Mouse (Mus musculus) kidney, embryonic 16.5 days (tissue): ENCODE measurements at regions not wholly inside any gene's neighbourhood (a gene's known extent, or its start where the extent isn't known, plus 50 kb on each side); places are given as distances from the start of the nearest gene placed in this dataset.

Experiments
- ATAC-seq: fragments of 200-750 bp; cut with Nextera tagmentation; 2 replicates; pipeline ENCODE4 v1.8.0; 2017; ENCODE audit warnings: moderate TSS enrichment; ENCODE audit not compliant: low FRiP score, low TSS enrichment
- H3K27ac ChIP-seq: fragments of 300-500 bp; sonication (generic); 2 replicates; pipeline ENCODE4 v1.5.1; 2014; ENCODE audit warnings: low read length
- H3K27me3 ChIP-seq: fragments of 300-500 bp; sonication (generic); 2 replicates; pipeline ENCODE4 v1.6.1; 2014; ENCODE audit warnings: low read length, control low read depth, mixed read lengths; ENCODE audit not compliant: insufficient read depth
- H3K36me3 ChIP-seq: fragments of 300-500 bp; sonication (generic); 2 replicates; pipeline ENCODE4 v1.6.1; 2014; ENCODE audit warnings: low read length, control low read depth, mixed read lengths; ENCODE audit not compliant: insufficient read depth
- H3K4me1 ChIP-seq: fragments of 300-500 bp; sonication (generic); 2 replicates; pipeline ENCODE4 v1.6.1; 2014; ENCODE audit warnings: low read length, control low read depth, mixed read lengths; ENCODE audit not compliant: insufficient read depth
- H3K4me2 ChIP-seq: fragments of 300-500 bp; sonication (generic); replicated peaks from 2 replicates; pipeline ENCODE4 v1.6.1; 2014; ENCODE audit warnings: low read depth, low read length
- H3K4me3 ChIP-seq: fragments of 300-500 bp; sonication (generic); 2 replicates; pipeline ENCODE4 v1.5.1; 2014; ENCODE audit warnings: mild to moderate bottlenecking, low read length
- H3K9ac ChIP-seq: fragments of 300-500 bp; sonication (generic); replicated peaks from 2 replicates; pipeline ENCODE4 v1.6.1; 2014; ENCODE audit warnings: low read length
- H3K9me3 ChIP-seq: fragments of 300-500 bp; sonication (generic); 2 replicates; pipeline ENCODE4 v1.6.1; 2016; ENCODE audit warnings: low read length, control low read depth
- WGBS: fragments of 180-500 bp; shearing (Covaris S2); extraction: QIAGEN DNeasy Blood & Tissue Kit; methylation state at CpG from one replicate; pipeline ENCODE4 v1.1.7; 2014; 5-methylcytosine and 5-hydroxymethylcytosine counted together

GRCm38 (mm10) chr15:36427334-36427733, 580.2 kb downstream of the Zfp706 start:
- Histone ChIP-seq H3K4me2 (no peak overlapping the region), H3K4me1 (peaks cover 8% of the 10 kb centered on the region; the same call in 1 of the 2 replicates), H3K9me3 (no peaks in the 10 kb centered on the region), H3K27me3 (no peaks in the 10 kb centered on the region), H3K9ac (no peak overlapping the region), H3K4me3 (no peak overlapping the region), H3K36me3 (no peaks in the 10 kb centered on the region), H3K27ac (no peak overlapping the region)
- 59% methylated on average over 4 of the region's 4 CpGs for WGBS
- ATAC-seq: no peak

- 78% methylated on average over 8 of the region's 8 CpGs for WGBS
- Histone ChIP-seq H3K4me2 (no peak overlapping the region), H3K9ac (no peak overlapping the region), H3K9me3 (no peaks in the 10 kb centered on the region), H3K36me3 (no peaks in the 10 kb centered on the region), H3K27me3 (no peaks in the 10 kb centered on the region), H3K4me1 (peaks cover 8% of the 10 kb centered on the region; the same call in 1 of the 2 replicates), H3K4me3 (no peak overlapping the region), H3K27ac (no peak overlapping the region)
- no peak for ATAC-seq
These were observed 581.7 kb downstream of the Zfp706 start for GRCm38 (mm10) chr15:36425902-36426301.

GRCm38 (mm10) chr15:36424047-36424446, 583.5 kb downstream of the Zfp706 start:
- Histone ChIP-seq H3K4me3 (no peak overlapping the region), H3K27me3 (no peaks in the 10 kb centered on the region), H3K9me3 (no peaks in the 10 kb centered on the region), H3K4me1 (peaks cover 8% of the 10 kb centered on the region; the same call in 1 of the 2 replicates), H3K4me2 (no peak overlapping the region), H3K9ac (no peak overlapping the region), H3K36me3 (no peaks in the 10 kb centered on the region), H3K27ac (no peak overlapping the region)
- no peak for ATAC-seq
- WGBS: 93% methylated on average over 8 of the region's 8 CpGs

GRCm38 (mm10) chr15:36422781-36423180, 584.8 kb downstream of the Zfp706 start:
- no peak overlapping the region for H3K4me2 ChIP-seq
- no peak overlapping the region for H3K4me3 ChIP-seq
- 40% methylated on average over 3 of the region's 3 CpGs for WGBS
- peak overlapping the region; percentile 31 for H3K27ac ChIP-seq
- H3K4me1 ChIP-seq: peaks cover 8% of the 10 kb centered on the region; the same call in 1 of the 2 replicates
- H3K9me3 ChIP-seq: no peaks in the 10 kb centered on the region
- no peak for ATAC-seq
- no peaks in the 10 kb centered on the region for H3K36me3 ChIP-seq
- no peaks in the 10 kb centered on the region for H3K27me3 ChIP-seq
- no peak overlapping the region for H3K9ac ChIP-seq

- no peaks in the 10 kb centered on the region for H3K9me3 ChIP-seq
- no peak overlapping the region for H3K4me3 ChIP-seq
- H3K4me1 ChIP-seq: peaks cover 8% of the 10 kb centered on the region; the same call in 1 of the 2 replicates
- no peak overlapping the region for H3K9ac ChIP-seq
- no peak overlapping the region for H3K27ac ChIP-seq
- H3K27me3 ChIP-seq: no peaks in the 10 kb centered on the region
- H3K36me3 ChIP-seq: no peaks in the 10 kb centered on the region
- WGBS: 94% methylated on average over 7 of the region's 7 CpGs
- H3K4me2 ChIP-seq: no peak overlapping the region
- ATAC-seq: no peak
These were observed 587.6 kb downstream of the Zfp706 start for GRCm38 (mm10) chr15:36419943-36420480.

- H3K4me3 ChIP-seq: no peak overlapping the region
- H3K9me3 ChIP-seq: no peaks in the 10 kb centered on the region
- H3K4me2 ChIP-seq: no peak overlapping the region
- H3K27me3 ChIP-seq: no peaks in the 10 kb centered on the region
- no peaks in the 10 kb centered on the region for H3K4me1 ChIP-seq
- ATAC-seq: no peak
- no peaks in the 10 kb centered on the region for H3K36me3 ChIP-seq
- no peak overlapping the region for H3K27ac ChIP-seq
- 81% methylated on average over 3 of the region's 3 CpGs for WGBS
- no peak overlapping the region for H3K9ac ChIP-seq
These were observed 590.1 kb downstream of the Zfp706 start for GRCm38 (mm10) chr15:36417426-36417825.

GRCm38 (mm10) chr15:36415552-36416249, 591.9 kb downstream of the Zfp706 start:
- H3K36me3 ChIP-seq: no peaks in the 10 kb centered on the region
- H3K9me3 ChIP-seq: no peaks in the 10 kb centered on the region
- ATAC-seq: no peak
- no peak overlapping the region for H3K4me3 ChIP-seq
- no peak overlapping the region for H3K4me2 ChIP-seq
- H3K27me3 ChIP-seq: no peaks in the 10 kb centered on the region
- whole genome bisulfite sequencing: 79% methylated on average over 5 of the region's 5 CpGs
- H3K9ac ChIP-seq: no peak overlapping the region
- H3K4me1 ChIP-seq: no peaks in the 10 kb centered on the region
- H3K27ac ChIP-seq: no peak overlapping the region

GRCm38 (mm10) chr15:36412016-36412415, 595.6 kb downstream of the Zfp706 start:
- ATAC-seq: no peak
- H3K27ac ChIP-seq: no peak overlapping the region
- H3K9me3 ChIP-seq: no peaks in the 10 kb centered on the region
- no peaks in the 10 kb centered on the region for H3K4me1 ChIP-seq
- no peaks in the 10 kb centered on the region for H3K36me3 ChIP-seq
- WGBS: 39% methylated on average over 3 of the region's 3 CpGs
- no peaks in the 10 kb centered on the region for H3K27me3 ChIP-seq
- H3K4me2 ChIP-seq: no peak overlapping the region
- H3K4me3 ChIP-seq: no peak overlapping the region
- H3K9ac ChIP-seq: no peak overlapping the region

GRCm38 (mm10) chr15:36405446-36405845, 602.1 kb downstream of the Zfp706 start:
- Histone ChIP-seq H3K4me2 (no peak overlapping the region), H3K9ac (no peak overlapping the region), H3K4me3 (no peak overlapping the region), H3K4me1 (peaks cover 3% of the 10 kb centered on the region; the same call in 1 of the 2 replicates), H3K9me3 (no peaks in the 10 kb centered on the region), H3K27me3 (no peaks in the 10 kb centered on the region), H3K36me3 (no peaks in the 10 kb centered on the region), H3K27ac (no peak overlapping the region)
- WGBS: 80% methylated on average over 3 of the region's 3 CpGs
- no peak for ATAC-seq

- Histone ChIP-seq H3K4me3 (no peak overlapping the region), H3K4me2 (no peak overlapping the region), H3K9ac (no peak overlapping the region), H3K9me3 (no peaks in the 10 kb centered on the region), H3K27me3 (no peaks in the 10 kb centered on the region), H3K4me1 (peaks cover 19% of the 10 kb centered on the region), H3K36me3 (no peaks in the 10 kb centered on the region), H3K27ac (peak overlapping the region; percentile 2; the same call in 1 of the 2 replicates)
- ATAC-seq: peak; percentile 57
- 52% methylated on average over 6 of the region's 6 CpGs for WGBS
These were observed 604.0 kb downstream of the Zfp706 start for GRCm38 (mm10) chr15:36403336-36404119.
